Mouse (Mus musculus) regulatory T cell (primary cell): Measurements from ENCODE around the gene Tbc1d17.

ENCODE experiments used
- in situ Hi-C: fragments of 300-600 bp; cut with MboI, MseI; formaldehyde crosslinking; loops from one replicate; pipeline ENCODE4 v1.15.1; 2025; ENCODE audit warnings: high pct_unique_total_duplicates

The Tbc1d17 gene

DNA sequence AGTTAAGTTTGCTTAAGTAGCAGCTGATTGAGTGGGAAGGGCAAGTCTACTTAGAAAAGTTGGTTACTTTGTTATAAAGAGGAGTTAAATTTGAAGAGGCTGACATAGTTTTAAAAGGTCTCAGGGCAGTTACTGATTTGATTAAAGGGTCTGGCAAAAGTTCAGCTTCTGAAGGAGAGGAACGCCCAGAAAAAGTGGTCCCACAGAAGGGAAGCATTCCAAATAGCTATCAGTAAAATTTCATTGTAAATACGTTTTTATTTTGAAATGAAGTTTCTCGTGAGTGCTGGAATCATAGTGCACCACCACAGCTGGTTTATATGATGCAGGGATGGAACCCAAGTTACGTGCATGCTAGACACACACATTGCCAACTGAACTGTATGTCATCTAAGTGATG lies 16.1 kb downstream of the Tbc1d17 start:
- in situ Hi-C loops = no loop called here

DNA sequence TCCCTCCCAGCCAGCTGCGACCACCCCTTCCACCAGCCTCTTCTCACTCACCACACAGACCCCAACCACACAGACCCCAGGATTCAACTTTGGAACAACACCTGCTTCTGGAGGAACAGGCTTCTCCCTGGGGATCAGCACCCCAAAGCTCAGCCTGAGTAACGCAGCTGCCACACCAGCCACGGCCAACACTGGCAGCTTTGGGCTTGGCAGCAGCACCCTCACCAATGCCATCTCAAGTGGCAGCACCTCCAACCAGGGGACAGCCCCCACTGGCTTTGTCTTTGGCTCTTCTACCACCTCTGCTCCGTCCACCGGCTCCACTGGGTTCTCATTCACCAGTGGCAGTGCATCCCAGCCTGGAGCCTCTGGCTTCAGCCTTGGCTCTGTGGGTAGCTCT lies 20.2 kb downstream of the Tbc1d17 start:
- in situ Hi-C loops = no loop called here

- in situ Hi-C loops = no loop called here
Observed at GRCm38 (mm10) chr7:44826771-44827170, 22.1 kb downstream of the Tbc1d17 start.

- in situ Hi-C loops = no loop called here
Observed at GRCm38 (mm10) chr7:44824872-44825271, 24.0 kb downstream of the Tbc1d17 start.

DNA sequence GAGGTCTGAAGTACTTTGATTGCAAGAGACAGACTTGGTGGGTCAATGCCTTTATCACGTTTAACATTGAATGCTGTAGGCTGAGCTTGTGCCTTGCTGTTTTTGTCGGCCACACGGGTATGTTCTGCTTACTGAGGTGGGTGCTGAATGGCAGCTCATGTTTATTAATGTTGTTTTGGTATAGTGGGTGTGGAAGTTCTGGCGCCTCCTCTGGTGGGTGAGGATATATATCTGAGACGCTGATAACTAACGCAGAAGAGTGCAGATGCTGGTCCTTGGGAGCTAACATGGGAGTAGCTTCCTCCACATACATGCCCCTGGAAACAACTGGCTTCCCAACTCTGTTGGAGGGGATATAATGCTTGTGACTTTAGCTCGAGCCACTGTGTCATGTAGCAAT lies 25.5 kb downstream of the Tbc1d17 start:
- in situ Hi-C loops = no loop called here

DNA sequence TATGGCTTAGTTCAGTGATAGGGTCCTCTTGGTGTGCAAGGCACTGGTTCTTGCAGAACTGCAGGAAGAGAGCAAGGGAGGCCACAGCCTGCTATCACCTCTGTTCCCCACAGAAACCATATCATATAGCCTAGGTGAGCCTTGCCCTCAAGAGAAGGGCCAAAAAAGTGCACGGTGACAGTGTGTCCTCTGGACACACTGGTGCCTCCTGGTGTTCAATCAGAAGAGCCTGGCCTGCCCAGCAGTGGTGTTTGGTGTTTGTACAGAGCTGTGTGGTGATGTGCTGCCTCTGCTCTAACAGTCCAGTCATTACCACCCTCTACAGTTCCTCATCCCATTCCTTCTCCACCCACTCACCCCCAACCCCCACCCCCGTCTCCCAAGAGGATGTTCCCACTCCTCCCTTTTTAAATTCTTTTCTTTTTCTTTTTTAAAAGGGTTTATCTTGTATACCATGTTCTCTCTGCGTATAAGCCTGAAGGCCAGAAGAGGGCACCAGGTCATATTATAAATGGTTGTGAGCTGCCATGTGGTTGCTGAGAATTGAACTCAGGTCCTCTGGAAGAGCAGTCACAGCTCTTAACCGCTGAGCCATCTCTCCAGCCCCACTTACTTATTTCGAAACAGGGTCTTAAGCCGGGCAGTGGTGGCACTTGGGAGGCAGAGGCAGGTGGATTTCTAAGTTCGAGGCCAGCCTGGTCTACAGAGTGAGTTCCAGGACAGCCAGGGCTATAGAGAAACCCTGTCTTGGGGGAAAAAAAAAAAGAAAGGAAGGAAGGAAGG lies 27.0 kb downstream of the Tbc1d17 start:
- in situ Hi-C loops = no loop called here

GRCm38 (mm10) chr7:44820525-44820924 lies 28.4 kb downstream of the Tbc1d17 start:
- in situ Hi-C loops = no loop called here

GRCm38 (mm10) chr7:44819863-44820262 lies 29.0 kb downstream of the Tbc1d17 start:
- in situ Hi-C loops = loop anchor here (10.0 kb wide), 1 partner anchor 75 kb away; the partner anchor contains the start of gene Vrk3

- in situ Hi-C loops = loop anchor here (10.0 kb wide), 1 partner anchor 75 kb away; the partner anchor contains the start of gene Vrk3
Observed at GRCm38 (mm10) chr7:44819391-44819790, 29.5 kb downstream of the Tbc1d17 start.

GRCm38 (mm10) chr7:44818751-44819235 lies 30.1 kb downstream of the Tbc1d17 start:
- in situ Hi-C loops = loop anchor here (10.0 kb wide), 1 partner anchor 74 kb away; the partner anchor contains the start of gene Vrk3

- in situ Hi-C loops = loop anchor here (10.0 kb wide), 1 partner anchor 73 kb away; the partner anchor contains the start of gene Vrk3
Observed at GRCm38 (mm10) chr7:44818164-44818563, 30.7 kb downstream of the Tbc1d17 start.

DNA sequence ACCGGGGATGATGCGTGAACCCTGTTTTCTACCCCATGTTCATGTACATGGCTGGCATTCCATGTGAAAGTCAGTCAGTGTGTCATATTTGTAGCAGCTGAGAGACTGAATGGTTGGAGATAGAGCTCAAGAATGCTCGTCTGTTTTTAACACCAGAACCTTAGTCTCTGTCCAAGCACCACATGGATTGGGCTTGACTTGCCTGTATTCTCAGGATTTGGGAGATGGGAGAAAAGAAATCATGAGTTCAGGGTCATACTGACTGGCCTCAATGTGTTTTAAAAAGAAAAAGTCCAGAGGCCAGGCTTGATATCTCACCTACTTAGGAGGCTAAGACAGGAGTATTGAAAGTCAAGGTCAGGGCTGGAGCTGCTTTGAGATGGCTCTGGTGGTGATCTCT lies 31.4 kb downstream of the Tbc1d17 start:
- in situ Hi-C loops = loop anchor here (10.0 kb wide), 1 partner anchor 73 kb away; the partner anchor contains the start of gene Vrk3

- in situ Hi-C loops = loop anchor here (10.0 kb wide), 1 partner anchor 72 kb away; the partner anchor contains the start of gene Vrk3
Observed at GRCm38 (mm10) chr7:44816470-44817021, 32.3 kb downstream of the Tbc1d17 start, which contains the start of gene Atf5. Gene Atf5 (minus strand): TSS chr7:44816658.

DNA sequence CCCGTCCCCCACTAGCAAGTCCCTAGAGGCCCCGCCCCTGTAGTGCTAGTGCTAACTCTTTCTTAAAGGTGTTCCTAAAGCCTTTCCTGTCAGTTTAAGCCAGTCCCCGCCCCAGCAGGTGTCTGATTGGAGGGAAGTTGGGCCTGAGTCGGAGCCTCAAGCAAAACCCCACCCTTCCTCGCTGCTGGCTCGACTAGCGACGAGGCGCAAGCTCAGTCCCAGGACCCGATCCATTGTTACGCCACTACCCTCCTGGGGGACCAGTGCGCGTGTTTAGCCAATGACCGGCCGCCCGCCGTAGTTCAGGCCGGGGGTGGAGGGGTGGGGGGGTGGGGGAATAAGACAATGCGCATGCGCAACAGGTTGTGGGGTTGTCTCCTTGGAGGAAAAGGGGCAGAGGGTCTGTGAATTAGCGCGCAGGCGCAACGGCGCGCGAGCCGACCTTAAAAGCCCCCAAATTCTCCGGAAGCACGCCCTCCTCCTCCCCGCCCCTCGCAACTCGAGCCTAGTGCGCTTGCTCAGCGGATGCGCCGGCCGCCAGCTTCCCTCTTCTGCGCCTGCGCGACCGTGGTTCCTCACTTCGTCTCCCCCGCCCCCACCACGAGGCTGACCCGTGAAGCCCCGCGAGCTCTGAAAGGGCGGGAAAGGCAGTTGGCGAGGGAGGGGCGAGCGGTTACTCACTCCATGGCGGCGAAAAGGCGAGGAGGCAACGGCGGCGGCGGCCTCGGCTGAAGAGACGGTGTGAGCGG lies 33.0 kb downstream of the Tbc1d17 start, which contains the start of the genes Nup62 and Il4i1:
Nup62 (plus strand) TSS at position 368 of the 749 bp plus-strand sequence.
Il4i1 (plus strand) TSS at position 667 of the 749 bp plus-strand sequence.
- in situ Hi-C loops = loop anchor here (10.0 kb wide), 1 partner anchor 71 kb away; the partner anchor contains the start of gene Vrk3

GRCm38 (mm10) chr7:44814952-44815553 lies 33.8 kb downstream of the Tbc1d17 start:
- in situ Hi-C loops = loop anchor here (10.0 kb wide), 1 partner anchor 70 kb away; the partner anchor contains the start of gene Vrk3

- in situ Hi-C loops = loop anchor here (10.0 kb wide), 1 partner anchor 70 kb away; the partner anchor contains the start of gene Vrk3
Observed at GRCm38 (mm10) chr7:44814423-44814822, 34.5 kb downstream of the Tbc1d17 start.

DNA sequence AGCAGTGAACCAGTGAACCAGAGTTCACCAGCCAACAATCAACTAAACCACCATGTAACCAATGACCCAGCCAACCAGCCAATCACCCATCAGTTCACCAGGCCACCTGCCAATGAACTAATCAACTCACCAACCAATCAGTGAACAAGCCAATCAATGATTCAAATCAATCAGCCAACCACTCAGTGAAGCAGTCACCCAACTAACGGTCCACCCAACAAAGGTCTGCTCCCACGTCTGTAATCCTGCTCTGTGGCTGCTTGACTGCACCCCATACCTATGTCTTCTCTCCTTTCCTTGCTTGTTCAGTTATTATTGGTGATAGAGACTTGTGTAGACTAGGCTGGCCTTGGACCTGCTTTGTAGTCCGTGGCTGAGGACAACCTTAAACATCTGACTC lies 34.9 kb downstream of the Tbc1d17 start:
- in situ Hi-C loops = loop anchor here (10.0 kb wide), 1 partner anchor 69 kb away; the partner anchor contains the start of gene Vrk3

- in situ Hi-C loops = loop anchor here (10.0 kb wide), 1 partner anchor 68 kb away; the partner anchor contains the start of gene Vrk3
Observed at GRCm38 (mm10) chr7:44812651-44813325, 36.1 kb downstream of the Tbc1d17 start.

- in situ Hi-C loops = loop anchor here (10.0 kb wide), 1 partner anchor 66 kb away; the partner anchor contains the start of gene Vrk3
Observed at GRCm38 (mm10) chr7:44810819-44811557, 37.9 kb downstream of the Tbc1d17 start.
